Mouse (Mus musculus) cerebellum, adult 2 months (tissue): ENCODE results near the gene Mob3a.

Source experiments
- CTCF ChIP-seq: fragments of 200-500 bp; IDR thresholded peaks from 2 replicates; pipeline ENCODE4 v1.5.1; 2011; ENCODE audit warnings: low read depth, mild to moderate bottlenecking, control low read depth, low read length, moderate library complexity, borderline replicate concordance; ENCODE audit not compliant: insufficient read depth
- POLR2A ChIP-seq: fragments of 200-500 bp; IDR thresholded peaks from 2 replicates; pipeline ENCODE4 v1.6.1; 2011; ENCODE audit warnings: low read length, control low read depth, borderline replicate concordance; ENCODE audit not compliant: insufficient read depth

GRCm38 (mm10) chr10:80694159-80694938, 7.4 kb downstream of the Mob3a start:
- TF ChIP-seq CTCF (no peak), POLR2A (no peak)
